Mouse (Mus musculus) brain, embryonic 14.5 days (tissue): Measurements from ENCODE around the gene Coq10a. TPM values are rescaled to one million over a fixed set of nuclear protein-coding genes. Genes with fewer than 3 reads are reported as not detected.

Source experiments
- DNase-seq: peaks from one replicate; pipeline ENCODE4 v3.0.0-alpha.2; 2011; ENCODE audit warnings: low read depth
- CTCF ChIP-seq: fragments of 200-500 bp; IDR thresholded peaks from 2 replicates; pipeline ENCODE4 v1.5.1; 2012; ENCODE audit warnings: inconsistent platforms, mild to moderate bottlenecking, moderate library complexity, borderline replicate concordance; ENCODE audit not compliant: insufficient read depth, insufficient read length; ENCODE audit errors: extremely low read depth
- POLR2A ChIP-seq: fragments of 200-500 bp; IDR thresholded peaks from 2 replicates; pipeline ENCODE4 v1.6.1; 2012; ENCODE audit warnings: mild to moderate bottlenecking, inconsistent platforms, borderline replicate concordance; ENCODE audit not compliant: poor library complexity, insufficient read depth, insufficient read length, severe bottlenecking; ENCODE audit errors: extremely low read depth
- polyA plus RNA-seq: library from polyadenylated mRNA; depleted of rRNA; stranded (reverse); fragments of >200 nt; gene quantifications from 2 replicates; pipeline ENCODE4 v1.2.3, GENCODE M21; 2012

The Coq10a gene
- polyA plus RNA-seq, 1 experiment: 69.0 TPM

DNA sequence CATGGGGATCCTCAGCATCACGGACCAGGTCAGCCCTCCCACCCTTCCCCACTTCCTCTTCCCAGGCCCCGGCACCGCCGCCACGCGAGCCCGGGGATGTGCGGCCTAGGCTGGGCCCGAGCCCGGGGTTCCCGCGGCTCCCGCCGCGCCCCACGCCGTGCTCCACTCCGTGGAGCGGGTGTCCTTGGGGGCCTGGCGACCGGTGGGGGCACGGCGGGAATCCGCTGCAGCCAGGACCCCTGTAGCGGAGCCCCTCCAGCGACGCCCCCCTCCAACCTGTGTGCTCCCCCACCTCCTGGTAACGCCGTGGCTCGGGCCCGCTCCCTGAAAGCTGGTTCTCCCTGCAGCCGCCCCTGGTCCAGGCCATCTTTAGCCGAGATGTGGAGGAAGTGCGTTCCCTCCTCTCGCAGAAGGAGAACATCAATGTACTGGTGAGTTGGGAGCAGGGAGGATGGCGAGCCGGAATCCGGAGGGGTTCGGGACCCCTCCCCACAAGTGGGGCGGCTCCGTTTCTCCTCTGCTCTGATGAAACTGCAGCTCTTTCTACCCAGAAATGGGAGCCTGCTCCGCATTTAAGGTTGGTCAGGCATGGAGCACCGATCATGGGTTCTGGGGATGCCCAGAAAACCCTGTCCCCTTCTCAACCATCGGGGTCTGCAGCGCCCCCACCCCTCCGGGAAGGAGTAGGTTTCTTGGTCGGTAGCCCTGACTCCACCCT, 8.6 kb upstream of the Coq10a start:
- DNase-seq: peak; percentile 83
- TF ChIP-seq POLR2A (no peak; the same call in 1 of the 2 replicates), CTCF (peak; percentile 26; the same call in 1 of the 2 replicates)

DNA sequence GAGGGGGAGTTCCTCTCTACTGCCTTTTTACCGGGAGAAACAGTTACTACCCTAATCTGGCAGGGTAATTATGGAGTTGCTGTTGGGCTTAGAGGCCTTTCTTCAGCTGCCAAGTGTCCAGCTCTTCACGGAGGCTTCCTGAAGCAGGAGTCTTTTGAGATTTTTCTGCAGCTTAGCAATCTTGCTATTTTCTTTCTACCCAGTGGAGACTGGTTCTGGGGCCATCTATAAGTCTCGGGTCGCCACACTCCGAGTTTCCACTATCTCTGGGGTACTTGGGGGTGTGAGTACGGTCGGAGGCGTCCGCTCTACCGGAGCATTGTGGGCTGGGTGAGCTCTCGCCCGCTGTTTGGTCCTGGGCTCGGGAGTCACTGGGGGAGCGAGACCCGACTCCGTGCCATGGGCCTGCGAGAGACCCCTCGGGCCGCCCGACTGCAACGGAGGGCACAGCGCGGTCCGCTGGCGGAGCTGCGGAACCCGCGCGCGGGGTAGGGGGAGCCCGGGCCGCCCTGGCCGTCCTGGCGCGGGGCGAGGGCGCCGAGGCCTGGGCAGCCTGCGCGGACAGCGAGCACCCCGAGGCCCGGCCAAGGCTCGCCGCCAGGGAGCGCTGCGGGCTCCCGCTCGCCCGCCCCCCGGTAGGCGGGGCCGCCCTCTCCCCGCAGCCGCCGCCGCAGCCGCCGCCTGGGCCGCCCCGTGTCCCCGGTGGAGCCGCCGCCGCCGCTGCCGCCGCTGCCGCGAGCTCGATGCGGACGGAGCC, 7.8 kb upstream of the Coq10a start, which contains the start of gene Ankrd52:
Gene Ankrd52, plus strand, starts transcription at position 661 of the 757 bp plus-strand sequence.
- peak; percentile 80 for TF ChIP-seq POLR2A
- TF ChIP-seq CTCF: peak; percentile 60
- peak; percentile 87 for DNase-seq

DNA sequence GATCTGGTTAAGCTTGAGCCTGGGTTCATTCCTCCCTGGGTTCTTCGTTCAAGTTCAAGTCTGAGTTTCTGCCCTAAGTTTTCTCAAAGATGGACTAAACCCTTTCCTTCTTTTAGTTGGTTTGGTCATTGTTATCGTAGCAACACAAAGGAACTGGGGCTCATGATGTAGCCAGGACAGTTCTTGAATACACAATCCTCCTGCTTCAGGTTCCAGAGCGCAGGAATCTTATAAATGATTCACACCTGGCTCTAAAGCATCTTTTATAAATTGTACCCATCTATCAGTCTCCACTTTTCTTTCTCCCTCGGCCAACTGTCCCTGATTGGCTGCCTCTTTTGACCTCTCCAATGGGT, 7.3 kb upstream of the Coq10a start:
- DNase-seq: no peak
- TF ChIP-seq POLR2A (no peak), CTCF (no peak)

DNA sequence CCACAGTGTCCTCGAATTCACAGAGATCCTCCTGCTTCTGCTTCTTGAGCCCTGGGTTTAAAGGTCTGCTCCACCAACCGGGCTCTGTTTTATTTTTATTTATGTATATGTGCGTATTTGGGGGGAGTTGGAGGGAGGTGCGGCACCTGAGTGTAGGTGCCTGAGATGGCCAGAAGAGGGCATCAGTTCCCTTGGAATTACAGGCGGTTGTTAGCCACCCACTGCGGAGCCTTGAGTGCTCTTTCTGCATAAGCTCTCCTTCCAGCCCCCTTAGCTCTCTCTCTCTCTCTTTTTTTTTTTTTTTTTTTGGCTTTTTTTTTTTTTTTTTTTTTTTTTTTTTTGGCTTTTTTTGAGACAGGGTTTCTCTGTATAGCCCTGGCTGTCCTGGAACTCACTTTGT, 5.6 kb upstream of the Coq10a start:
- DNase-seq: no peak
- TF ChIP-seq POLR2A (no peak), CTCF (peak; percentile 29; the same call in 1 of the 2 replicates)

DNA sequence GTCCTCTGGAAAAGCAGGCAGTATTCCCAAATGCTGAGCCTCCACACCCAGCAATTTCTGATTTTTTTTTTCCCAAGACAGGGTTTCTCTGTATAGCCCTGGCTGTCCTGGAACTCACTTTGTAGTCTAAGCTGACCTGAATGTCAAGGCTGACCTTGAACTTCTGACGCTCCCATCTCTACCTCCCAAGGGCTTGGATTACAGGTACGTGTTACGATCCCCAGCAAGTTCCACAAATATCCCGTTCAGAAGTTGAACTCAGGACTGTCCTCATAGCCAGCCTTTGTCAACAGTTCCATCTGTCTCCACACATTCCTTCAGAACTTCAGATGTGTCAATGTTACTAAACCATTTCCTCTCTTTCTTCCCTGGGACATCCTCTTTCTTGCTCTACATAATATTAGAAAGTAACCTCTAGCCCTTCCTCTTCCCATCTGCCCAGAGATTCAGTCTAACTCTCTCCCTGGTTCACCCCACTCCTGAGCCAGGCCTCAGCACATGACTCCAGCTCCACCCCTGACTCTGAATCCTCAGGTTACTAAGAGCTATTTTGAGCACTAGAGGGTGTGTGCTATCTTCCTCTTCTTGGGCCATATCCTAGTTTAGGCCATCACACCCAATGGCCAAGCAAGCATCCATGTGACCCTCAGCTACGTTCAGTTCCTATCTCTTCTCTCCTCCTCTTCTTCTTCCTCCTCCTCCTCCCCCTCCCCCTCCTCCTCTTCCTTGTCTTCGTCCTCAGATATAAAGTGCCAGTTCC, 4.4 kb upstream of the Coq10a start:
- DNase-seq: no peak
- TF ChIP-seq CTCF: no peak
- no peak for TF ChIP-seq POLR2A

DNA sequence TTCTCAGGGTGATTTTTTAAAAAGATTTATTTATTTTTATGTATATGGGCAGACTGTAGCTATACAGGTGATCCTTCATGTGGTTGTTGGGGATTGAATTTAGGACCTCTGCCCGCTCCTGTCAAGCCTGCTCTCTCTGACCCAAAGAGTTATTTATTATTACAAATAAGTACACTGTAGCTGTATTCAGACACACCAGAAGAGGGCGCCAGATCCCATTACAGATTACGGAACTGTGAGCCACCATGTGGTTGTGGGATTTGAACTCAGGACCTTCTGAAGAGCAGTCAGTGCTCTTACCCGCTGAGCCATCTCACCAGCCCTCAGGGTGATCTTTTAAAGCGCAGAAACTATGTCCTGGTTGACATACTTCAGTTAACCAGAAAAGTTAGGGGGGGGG, 3.3 kb upstream of the Coq10a start:
- no peak for DNase-seq
- TF ChIP-seq CTCF (no peak), POLR2A (no peak)

DNA sequence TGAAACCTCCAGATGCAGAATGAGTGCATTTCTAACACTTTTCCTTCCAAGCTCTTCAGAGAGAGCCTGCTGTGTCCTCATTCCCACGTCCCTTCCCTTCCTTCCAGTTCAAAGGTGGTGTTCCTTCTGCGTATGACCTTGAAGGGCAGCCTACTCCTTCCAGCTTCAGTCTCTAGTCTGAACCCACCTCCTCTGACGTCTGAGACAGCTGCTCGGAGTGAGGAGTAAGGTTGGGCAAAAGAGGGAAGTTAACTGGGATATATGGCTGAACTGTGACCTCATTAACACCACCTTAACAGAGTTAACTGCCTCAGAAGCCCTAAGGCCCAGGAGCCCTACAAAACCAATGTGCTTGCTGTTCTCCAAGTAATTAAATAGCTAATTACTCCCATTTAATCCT, 1.8 kb upstream of the Coq10a start:
- DNase-seq: no peak
- TF ChIP-seq POLR2A (no peak), CTCF (no peak)

DNA sequence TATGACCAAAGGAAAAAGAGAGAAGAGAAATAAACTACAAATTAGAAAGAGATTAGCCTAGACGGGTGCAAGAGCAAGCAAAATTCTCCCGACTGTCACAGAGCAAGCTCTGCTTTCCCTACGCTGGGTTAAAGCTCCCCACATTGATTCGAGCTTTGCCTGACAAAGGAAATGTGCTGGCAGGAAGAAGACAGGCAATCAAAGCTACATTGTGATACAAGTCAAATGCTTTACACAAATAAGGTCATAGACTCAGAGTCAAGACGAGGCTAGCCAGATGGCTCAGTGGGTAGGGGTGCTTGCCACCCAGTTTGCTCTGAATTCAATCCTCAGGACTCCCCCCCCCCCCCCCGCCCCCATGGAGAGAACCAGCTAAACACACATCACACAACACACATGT, 1.2 kb upstream of the Coq10a start:
- TF ChIP-seq CTCF (no peak), POLR2A (no peak)

DNA sequence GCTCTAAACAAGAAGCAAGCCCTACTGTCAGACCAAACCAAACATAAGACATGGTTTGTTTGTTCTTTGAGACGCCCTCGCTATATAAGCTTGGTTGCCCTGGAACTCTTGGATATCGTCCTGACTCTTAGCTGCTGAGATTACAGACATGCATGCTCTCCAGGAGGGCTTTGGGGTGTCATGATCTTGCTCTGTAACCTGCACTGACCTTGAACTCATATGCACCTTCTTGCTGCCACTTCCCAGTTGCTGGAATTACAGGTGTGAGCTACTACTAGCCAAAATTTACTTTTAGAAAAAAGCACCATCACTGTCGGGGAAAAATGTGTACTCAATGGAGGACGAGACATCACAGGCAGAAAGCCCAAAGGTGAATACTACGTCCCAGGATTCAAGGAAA, 802 bp upstream of the Coq10a start:
- DNase-seq: no peak
- no peak for TF ChIP-seq POLR2A
- TF ChIP-seq CTCF: no peak

More for the DNA sequence above, 1.2 kb upstream of the Coq10a start:
- no peak for DNase-seq

DNA sequence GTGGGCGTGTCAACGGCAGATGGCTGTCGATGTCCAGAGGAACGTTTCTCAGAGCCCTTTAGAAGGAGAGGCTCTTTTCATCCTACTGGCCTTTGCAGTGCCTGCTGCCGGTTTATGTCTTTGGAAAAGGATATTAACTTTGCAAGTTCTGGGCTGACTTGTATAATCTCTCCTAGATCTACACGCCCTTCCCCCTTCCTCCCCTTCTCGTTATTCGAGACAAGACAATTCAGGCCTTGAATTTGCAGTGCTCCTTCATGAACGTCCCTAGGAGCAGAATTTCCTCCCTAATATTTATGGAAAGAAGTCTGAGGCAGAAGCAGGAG, 384 bp upstream of the Coq10a start:
- TF ChIP-seq CTCF (no peak), POLR2A (peak; percentile 20; the same call in 1 of the 2 replicates)
- DNase-seq: no peak

DNA sequence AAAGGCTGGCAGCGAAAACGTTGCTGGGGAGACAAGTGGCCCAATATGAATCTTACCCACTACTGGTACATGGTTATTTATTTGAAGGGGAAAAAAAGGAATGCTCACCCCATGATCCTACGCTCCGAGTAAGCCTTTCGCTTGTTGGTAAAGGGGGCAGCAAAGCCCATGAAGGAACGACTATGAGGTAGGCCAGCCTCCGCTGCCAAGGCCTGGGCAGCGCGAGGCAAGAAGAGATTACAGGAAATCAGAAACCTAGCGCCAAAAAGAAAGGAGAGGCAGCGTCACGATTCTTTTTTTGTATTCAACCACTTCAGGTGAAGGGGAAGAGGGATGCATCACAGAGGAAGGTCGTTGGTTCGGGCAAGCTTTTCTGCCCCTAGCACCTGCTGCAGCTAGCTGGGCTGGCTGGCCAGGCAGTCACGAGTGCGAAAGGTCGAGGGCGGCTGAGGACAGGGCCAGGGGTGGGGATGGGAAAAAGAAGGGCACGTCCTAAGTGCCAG, 847 bp downstream of the Coq10a start:
- DNase-seq: peak; percentile 48
- TF ChIP-seq POLR2A (no peak), CTCF (no peak)

DNA sequence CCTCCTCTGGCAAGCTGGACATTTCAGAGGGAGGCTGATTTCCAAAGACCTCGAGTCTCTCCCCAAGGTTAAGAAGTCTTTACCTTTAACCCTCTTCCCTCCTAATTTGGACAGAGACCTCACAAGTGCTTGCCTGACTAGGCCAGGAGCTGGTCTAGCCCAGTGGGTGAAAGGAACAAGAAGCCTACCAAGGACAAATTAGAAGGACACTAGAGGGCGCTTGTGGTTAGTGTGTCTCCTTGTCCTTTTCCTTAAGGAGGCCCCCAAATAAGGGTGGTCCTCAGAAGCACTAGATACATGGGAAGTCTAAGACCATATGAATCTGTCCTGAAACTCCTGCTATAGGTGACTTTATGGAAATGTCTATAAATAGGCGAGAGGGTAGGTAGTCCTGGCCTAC, 6.2 kb downstream of the Coq10a start:
- peak; percentile 80 for DNase-seq

More for the DNA sequence above, 6.2 kb downstream of the Coq10a start:
- TF ChIP-seq CTCF (peak; percentile 59; the same call in 1 of the 2 replicates), POLR2A (no peak)
